Mouse (Mus musculus): ENCODE measurements around the gene Uggt2. TPM values are rescaled to one million over a fixed set of nuclear protein-coding genes. Genes with fewer than 3 reads are reported as not detected.
A peak's percentile ranks its signal among the peaks of the same experiment; 100 is the strongest.

Gene Uggt2
- polyA plus RNA-seq, 1 experiment, result 0.84 TPM

DNA sequence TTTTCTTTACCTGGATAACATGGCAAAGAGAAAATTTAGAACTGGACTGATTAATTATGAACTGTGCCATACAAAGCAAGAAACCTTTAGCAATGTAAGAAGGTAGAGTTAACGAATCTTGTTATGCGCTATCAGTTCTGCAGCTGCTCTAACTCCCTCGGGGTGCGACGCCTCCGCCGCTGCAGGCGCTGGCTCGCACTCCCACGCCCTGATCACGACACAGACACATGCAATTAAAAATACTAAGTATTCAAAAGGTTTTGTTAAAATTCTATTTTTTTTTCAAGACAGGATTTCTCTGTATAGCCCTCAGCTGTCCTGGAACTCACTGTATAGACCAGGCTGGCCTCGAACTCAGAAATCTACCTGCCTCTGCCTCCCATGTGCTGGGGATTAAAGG is 85.7 kb downstream of the Uggt2 start:
- DNase-seq, result no peak
- peaks cover 2% of the 10 kb centered on the region; the same call in 1 of the 2 replicates for H3K4me1 ChIP-seq (replicated peaks; ENCODE audit: control insufficient read depth, insufficient read depth, low read length)
- no peaks in the 10 kb centered on the region for H3K27me3 ChIP-seq (ENCODE audit: control insufficient read depth, insufficient read depth, low read length)
- H3K36me3 ChIP-seq (ENCODE audit: control insufficient read depth, insufficient read depth, low read length), result no peaks in the 10 kb centered on the region
- WGBS, result 87% methylated on average over 12 of the region's 12 CpGs
- no peak for TF ChIP-seq CTCF (IDR thresholded peaks at IDR 0.05; ENCODE audit: borderline replicate concordance, control insufficient read depth, extremely low read depth, insufficient read depth, low read length, poor library complexity)
- no peak for TF ChIP-seq POLR2A (IDR thresholded peaks at IDR 0.05; ENCODE audit: control insufficient read depth, extremely low read depth, insufficient read depth, low read length, poor library complexity)
- H3K27ac ChIP-seq (ENCODE audit: control insufficient read depth, insufficient read depth, low read length), result no peak overlapping the region
- H3K4me3 ChIP-seq (ENCODE audit: control insufficient read depth, insufficient read depth, low read length), result no peak overlapping the region

DNA sequence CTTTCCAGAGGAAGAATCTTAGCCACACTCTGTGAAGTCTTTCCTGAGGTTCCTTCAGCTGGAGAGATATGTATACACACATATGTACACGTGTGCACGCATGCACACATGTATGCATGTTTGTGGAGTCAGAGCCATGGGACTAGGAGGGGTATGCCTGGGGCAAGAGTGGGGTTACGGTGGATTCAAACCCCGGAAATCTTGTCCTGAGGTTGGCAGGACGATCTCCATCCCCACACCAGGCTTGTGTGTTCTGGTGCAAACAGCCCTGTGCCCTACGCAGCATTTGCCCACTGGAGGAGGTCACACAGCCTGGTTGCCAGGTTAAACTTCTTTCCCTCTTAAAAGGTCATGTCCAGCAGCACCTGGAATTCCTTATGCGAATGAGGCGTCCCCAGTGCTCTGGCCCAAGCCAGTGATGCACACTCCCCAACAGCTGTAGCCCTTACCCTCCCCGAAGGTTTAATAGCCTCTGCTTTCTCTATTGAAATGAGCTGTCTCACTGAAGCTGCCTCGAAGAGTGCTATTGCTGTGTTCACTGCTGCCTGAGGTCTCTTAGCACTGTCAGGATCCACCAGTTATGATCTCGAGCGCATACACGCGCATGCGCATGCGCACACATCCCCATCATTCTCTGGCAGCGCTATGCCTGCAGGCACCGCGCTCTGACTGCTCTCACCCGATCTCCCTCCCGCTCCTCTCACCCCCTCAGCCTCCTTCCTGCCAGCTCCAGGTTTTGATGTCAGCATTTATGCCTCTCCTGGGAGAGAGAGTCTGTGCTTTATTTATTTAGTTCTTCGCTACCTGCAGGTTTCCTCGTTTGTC is 86.4 kb downstream of the Uggt2 start:
- DNase-seq, result peak; percentile 51
- no peak overlapping the region for H3K4me3 ChIP-seq (ENCODE audit: control insufficient read depth, insufficient read depth, low read length)

DNA sequence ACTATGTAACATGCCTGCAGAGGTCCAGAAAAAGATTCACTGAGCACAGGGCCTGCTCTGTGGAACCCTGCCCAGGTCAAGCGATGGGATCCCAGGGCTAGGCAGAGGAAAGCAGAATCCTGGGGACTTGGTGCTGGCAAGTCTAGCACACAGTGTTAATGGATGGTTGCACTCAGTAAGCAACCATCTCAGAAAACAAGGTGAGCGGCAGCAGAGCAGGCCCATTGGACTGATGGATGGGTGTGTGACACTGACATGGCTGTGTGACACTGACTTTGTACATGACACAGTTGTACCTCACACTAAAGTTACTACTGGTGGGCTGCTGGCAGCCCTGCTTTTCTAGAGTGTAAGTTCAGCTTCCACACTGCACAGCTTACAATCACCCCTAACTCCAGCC is 89.7 kb downstream of the Uggt2 start:
- no peaks in the 10 kb centered on the region for H3K27me3 ChIP-seq (ENCODE audit: control insufficient read depth, insufficient read depth, low read length)
- TF ChIP-seq CTCF (IDR thresholded peaks at IDR 0.05; ENCODE audit: borderline replicate concordance, control insufficient read depth, extremely low read depth, insufficient read depth, low read length, poor library complexity) (no peak), POLR2A (IDR thresholded peaks at IDR 0.05; ENCODE audit: control insufficient read depth, extremely low read depth, insufficient read depth, low read length, poor library complexity) (no peak)
- DNase-seq, result no peak
- no peak overlapping the region for H3K27ac ChIP-seq (ENCODE audit: control insufficient read depth, insufficient read depth, low read length)
- H3K36me3 ChIP-seq (ENCODE audit: control insufficient read depth, insufficient read depth, low read length), result no peaks in the 10 kb centered on the region
- 98% methylated on average over 2 of the region's 2 CpGs for WGBS
- peaks cover 6% of the 10 kb centered on the region for H3K4me1 ChIP-seq (replicated peaks; ENCODE audit: control insufficient read depth, insufficient read depth, low read length)
- H3K4me3 ChIP-seq (ENCODE audit: control insufficient read depth, insufficient read depth, low read length), result no peak overlapping the region

More for the DNA sequence above, 86.4 kb downstream of the Uggt2 start:
- no peak overlapping the region for H3K27ac ChIP-seq (ENCODE audit: control insufficient read depth, insufficient read depth, low read length)
- no peaks in the 10 kb centered on the region for H3K36me3 ChIP-seq (ENCODE audit: control insufficient read depth, insufficient read depth, low read length)
- WGBS, result 80% methylated on average over 23 of the region's 23 CpGs
- H3K27me3 ChIP-seq (ENCODE audit: control insufficient read depth, insufficient read depth, low read length), result no peaks in the 10 kb centered on the region
- TF ChIP-seq POLR2A (IDR thresholded peaks at IDR 0.05; ENCODE audit: control insufficient read depth, extremely low read depth, insufficient read depth, low read length, poor library complexity), result no peak
- no peak for TF ChIP-seq CTCF (IDR thresholded peaks at IDR 0.05; ENCODE audit: borderline replicate concordance, control insufficient read depth, extremely low read depth, insufficient read depth, low read length, poor library complexity)
- peaks cover 2% of the 10 kb centered on the region for H3K4me1 ChIP-seq (replicated peaks; ENCODE audit: control insufficient read depth, insufficient read depth, low read length)

DNA sequence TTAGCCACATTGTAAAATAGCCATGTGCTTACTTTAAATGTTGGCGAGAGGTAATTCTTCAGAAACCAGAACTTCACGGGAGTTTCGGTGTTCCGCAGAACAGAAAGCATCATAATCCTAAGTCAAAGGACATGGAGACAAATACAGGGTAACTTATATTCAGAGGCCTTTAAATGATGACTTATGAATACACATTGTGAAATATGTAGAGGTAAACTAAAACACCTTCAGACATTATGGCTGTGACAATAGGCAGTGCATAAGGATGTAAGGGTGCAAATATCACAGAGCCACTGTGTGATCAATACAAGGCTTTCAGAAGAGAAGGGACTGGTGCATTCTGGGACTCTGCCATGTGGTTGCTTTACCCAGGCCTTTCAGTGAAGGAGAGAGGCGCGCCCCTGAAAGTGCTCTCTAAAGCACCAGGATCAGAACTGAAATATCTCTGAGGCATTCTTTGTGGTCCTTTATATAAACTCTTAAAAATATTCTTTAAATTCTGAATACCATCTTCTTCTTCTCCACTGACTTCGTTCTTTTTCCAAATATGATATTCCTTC is 91.1 kb downstream of the Uggt2 start:
- Histone ChIP-seq H3K27me3 (ENCODE audit: control insufficient read depth, insufficient read depth, low read length) (no peaks in the 10 kb centered on the region), H3K27ac (ENCODE audit: control insufficient read depth, insufficient read depth, low read length) (peak overlapping the region; percentile 38), H3K36me3 (ENCODE audit: control insufficient read depth, insufficient read depth, low read length) (no peaks in the 10 kb centered on the region), H3K4me3 (ENCODE audit: control insufficient read depth, insufficient read depth, low read length) (no peak overlapping the region), H3K4me1 (replicated peaks; ENCODE audit: control insufficient read depth, insufficient read depth, low read length) (peaks cover 6% of the 10 kb centered on the region)
- no peak for TF ChIP-seq POLR2A (IDR thresholded peaks at IDR 0.05; ENCODE audit: control insufficient read depth, extremely low read depth, insufficient read depth, low read length, poor library complexity)
- no peak for TF ChIP-seq CTCF (IDR thresholded peaks at IDR 0.05; ENCODE audit: borderline replicate concordance, control insufficient read depth, extremely low read depth, insufficient read depth, low read length, poor library complexity)
- WGBS, result 51% methylated on average over 7 of the region's 7 CpGs
- no peak for DNase-seq

DNA sequence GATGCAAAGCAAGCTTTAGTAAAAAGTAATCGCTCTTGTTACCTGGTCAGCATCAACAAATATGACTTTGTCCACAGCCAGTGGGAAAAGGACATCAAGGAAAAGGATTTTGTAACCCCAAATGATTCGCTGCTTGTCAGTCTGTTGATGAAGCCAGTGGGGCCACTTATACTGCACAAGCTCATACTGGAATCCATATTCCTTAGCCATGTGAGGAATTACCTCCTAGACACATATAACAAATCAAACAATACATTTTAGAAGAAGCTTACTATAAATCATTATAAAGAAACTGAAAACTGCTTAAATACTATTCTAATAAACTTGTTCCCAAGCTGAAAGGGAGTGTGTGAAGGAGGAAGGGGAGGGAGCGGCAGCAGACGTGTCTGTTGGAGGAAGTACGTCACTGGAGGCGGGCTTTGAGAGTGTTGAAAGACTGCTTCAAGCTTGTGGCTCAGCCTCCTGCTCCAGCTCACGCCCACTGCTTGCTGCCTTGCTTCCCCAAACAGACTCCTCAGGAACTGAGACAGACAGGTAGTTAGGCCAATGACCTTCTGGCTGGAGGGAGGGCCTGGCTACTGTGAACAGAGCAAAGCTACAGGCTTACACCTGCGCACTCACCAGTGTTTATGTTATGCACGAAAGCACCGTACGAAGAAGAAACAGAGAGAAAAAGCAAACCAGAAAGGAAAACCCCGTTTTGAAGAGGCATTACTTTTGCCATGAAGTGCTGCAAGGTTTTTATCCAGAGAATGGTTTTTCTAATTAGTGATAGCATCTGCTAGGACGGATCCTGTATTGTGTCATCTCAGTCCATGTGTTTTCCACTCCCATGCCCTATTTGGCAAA is 91.9 kb downstream of the Uggt2 start:
- Histone ChIP-seq H3K4me3 (ENCODE audit: control insufficient read depth, insufficient read depth, low read length) (no peak overlapping the region), H3K27me3 (ENCODE audit: control insufficient read depth, insufficient read depth, low read length) (no peaks in the 10 kb centered on the region), H3K36me3 (ENCODE audit: control insufficient read depth, insufficient read depth, low read length) (no peaks in the 10 kb centered on the region), H3K4me1 (replicated peaks; ENCODE audit: control insufficient read depth, insufficient read depth, low read length) (peaks cover 4% of the 10 kb centered on the region), H3K27ac (ENCODE audit: control insufficient read depth, insufficient read depth, low read length) (no peak overlapping the region; the same call in 1 of the 2 replicates)
- DNase-seq, result peak; percentile 96
- 1% methylated on average over 13 of the region's 13 CpGs for WGBS
- TF ChIP-seq CTCF (IDR thresholded peaks at IDR 0.05; ENCODE audit: borderline replicate concordance, control insufficient read depth, extremely low read depth, insufficient read depth, low read length, poor library complexity) (no peak), POLR2A (IDR thresholded peaks at IDR 0.05; ENCODE audit: control insufficient read depth, extremely low read depth, insufficient read depth, low read length, poor library complexity) (0 out of 2 replicates have a peak, but pooled peaks have one; percentile 33)

Data from thymus, adult 2 months (tissue).